Mouse (Mus musculus): ENCODE data around the gene Arpc1b. TPM values are rescaled to one million over a fixed set of nuclear protein-coding genes. Genes with fewer than 3 reads are reported as not detected.

The Arpc1b gene
- polyA plus RNA-seq, 1 experiment, result 863 TPM

DNA sequence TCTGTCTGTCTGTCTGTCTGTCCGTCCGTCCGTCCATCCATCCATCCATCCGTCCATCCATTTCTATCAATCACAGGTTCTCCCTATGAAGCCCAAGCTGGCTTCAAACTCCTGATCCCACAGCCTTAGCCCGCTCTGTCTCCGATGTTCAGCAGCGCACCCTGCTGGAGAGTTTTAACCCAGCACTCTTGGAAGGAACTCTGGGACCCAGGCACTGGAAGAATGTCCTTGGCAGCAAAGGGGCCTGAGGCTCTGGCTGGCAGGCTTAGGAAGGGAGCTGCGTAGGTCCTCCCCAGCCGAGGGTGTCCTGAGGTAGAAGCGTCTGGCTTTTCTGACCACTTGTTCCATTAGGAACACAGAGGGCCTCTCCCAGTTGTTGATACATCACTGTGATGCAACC lies 2.9 kb downstream of the Arpc1b start:
- peaks cover 22% of the 10 kb centered on the region for H3K4me1 ChIP-seq (replicated peaks; ENCODE audit: control insufficient read depth, insufficient read depth, low read length)
- 0 out of 2 replicates have a peak, but pooled peaks cover 2% of the 10 kb centered on the region for H3K36me3 ChIP-seq (ENCODE audit: control insufficient read depth, insufficient read depth, low read length)
- no peak for TF ChIP-seq POLR2A (IDR thresholded peaks at IDR 0.05; ENCODE audit: control insufficient read depth, extremely low read depth, insufficient read depth, low read length, poor library complexity)
- TF ChIP-seq CTCF (IDR thresholded peaks at IDR 0.05; ENCODE audit: borderline replicate concordance, control insufficient read depth, extremely low read depth, insufficient read depth, low read length, poor library complexity), result peak; percentile 85
- H3K4me3 ChIP-seq (ENCODE audit: control insufficient read depth, insufficient read depth, low read length), result peak overlapping the region; percentile 31
- H3K27ac ChIP-seq (ENCODE audit: control insufficient read depth, insufficient read depth, low read length), result peak overlapping the region; percentile 96
- DNase-seq, result peak; percentile 72
- 62% methylated on average over 10 of the region's 10 CpGs for WGBS
- no peaks in the 10 kb centered on the region for H3K27me3 ChIP-seq (ENCODE audit: control insufficient read depth, insufficient read depth, low read length)

DNA sequence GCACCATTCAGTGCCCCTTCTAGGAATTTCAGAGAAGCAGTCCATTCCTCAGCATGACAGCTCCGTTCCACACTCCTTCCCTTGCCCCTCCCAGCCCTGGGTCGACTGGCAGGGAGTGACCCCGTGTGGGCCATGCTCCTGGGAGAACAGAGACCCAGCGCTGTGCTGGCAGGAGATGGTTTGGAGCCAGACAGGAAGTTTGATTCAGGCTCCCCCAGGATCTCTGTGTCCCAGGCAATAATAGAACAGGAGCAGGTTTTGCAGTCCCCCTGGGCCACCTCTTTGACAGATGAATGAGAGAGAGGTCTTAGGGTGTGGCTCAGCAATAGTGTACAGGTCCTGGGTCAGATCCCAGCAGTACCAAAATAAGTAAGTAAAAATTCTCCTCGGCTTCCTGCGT lies 4.0 kb downstream of the Arpc1b start:
- WGBS, result 84% methylated on average over 6 of the region's 6 CpGs
- Histone ChIP-seq H3K4me1 (replicated peaks; ENCODE audit: control insufficient read depth, insufficient read depth, low read length) (peaks cover 22% of the 10 kb centered on the region), H3K36me3 (ENCODE audit: control insufficient read depth, insufficient read depth, low read length) (peaks cover 12% of the 10 kb centered on the region; the same call in 1 of the 2 replicates), H3K4me3 (ENCODE audit: control insufficient read depth, insufficient read depth, low read length) (no peak overlapping the region), H3K27ac (ENCODE audit: control insufficient read depth, insufficient read depth, low read length) (no peak overlapping the region), H3K27me3 (ENCODE audit: control insufficient read depth, insufficient read depth, low read length) (no peaks in the 10 kb centered on the region)
- DNase-seq, result no peak
- TF ChIP-seq POLR2A (IDR thresholded peaks at IDR 0.05; ENCODE audit: control insufficient read depth, extremely low read depth, insufficient read depth, low read length, poor library complexity), result no peak
- TF ChIP-seq CTCF (IDR thresholded peaks at IDR 0.05; ENCODE audit: borderline replicate concordance, control insufficient read depth, extremely low read depth, insufficient read depth, low read length, poor library complexity), result no peak

- no peak for DNase-seq
- no peaks in the 10 kb centered on the region for H3K27me3 ChIP-seq (ENCODE audit: control insufficient read depth, insufficient read depth, low read length)
- TF ChIP-seq POLR2A (IDR thresholded peaks at IDR 0.05; ENCODE audit: control insufficient read depth, extremely low read depth, insufficient read depth, low read length, poor library complexity) (no peak), CTCF (IDR thresholded peaks at IDR 0.05; ENCODE audit: borderline replicate concordance, control insufficient read depth, extremely low read depth, insufficient read depth, low read length, poor library complexity) (no peak)
- no peak overlapping the region for H3K4me3 ChIP-seq (ENCODE audit: control insufficient read depth, insufficient read depth, low read length)
- peaks cover 12% of the 10 kb centered on the region; the same call in 1 of the 2 replicates for H3K36me3 ChIP-seq (ENCODE audit: control insufficient read depth, insufficient read depth, low read length)
- 97% methylated on average over 5 of the region's 5 CpGs for WGBS
- H3K27ac ChIP-seq (ENCODE audit: control insufficient read depth, insufficient read depth, low read length), result no peak overlapping the region
- peaks cover 21% of the 10 kb centered on the region for H3K4me1 ChIP-seq (replicated peaks; ENCODE audit: control insufficient read depth, insufficient read depth, low read length)
Measured at GRCm38 (mm10) chr5:145118461-145118860, 4.4 kb downstream of the Arpc1b start.

DNA sequence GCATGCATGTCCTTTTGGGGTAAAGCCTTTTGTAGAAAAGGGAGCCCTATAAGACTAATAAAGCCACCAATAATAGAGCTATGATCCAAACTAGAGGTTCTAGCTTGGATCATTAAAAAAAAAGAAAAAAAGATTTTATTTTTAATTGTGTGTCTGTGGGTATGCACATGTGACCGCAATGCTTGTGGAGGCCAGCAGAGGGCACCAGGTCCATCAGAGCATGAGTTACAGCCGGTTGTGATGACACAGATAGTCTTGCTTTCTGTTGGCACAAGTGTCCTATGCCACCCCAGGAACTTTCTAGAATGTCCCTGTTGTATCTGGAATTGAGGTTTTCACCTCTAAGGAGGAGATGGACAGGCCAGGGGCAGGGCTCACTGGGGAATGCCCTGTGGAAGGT lies 5.4 kb downstream of the Arpc1b start:
- 91% methylated on average over 2 of the region's 2 CpGs for WGBS
- DNase-seq, result peak; percentile 23
- H3K4me3 ChIP-seq (ENCODE audit: control insufficient read depth, insufficient read depth, low read length), result no peak overlapping the region
- H3K27ac ChIP-seq (ENCODE audit: control insufficient read depth, insufficient read depth, low read length), result no peak overlapping the region
- peaks cover 22% of the 10 kb centered on the region for H3K36me3 ChIP-seq (ENCODE audit: control insufficient read depth, insufficient read depth, low read length)
- peaks cover 16% of the 10 kb centered on the region for H3K4me1 ChIP-seq (replicated peaks; ENCODE audit: control insufficient read depth, insufficient read depth, low read length)
- H3K27me3 ChIP-seq (ENCODE audit: control insufficient read depth, insufficient read depth, low read length), result no peaks in the 10 kb centered on the region
- TF ChIP-seq CTCF (IDR thresholded peaks at IDR 0.05; ENCODE audit: borderline replicate concordance, control insufficient read depth, extremely low read depth, insufficient read depth, low read length, poor library complexity) (no peak), POLR2A (IDR thresholded peaks at IDR 0.05; ENCODE audit: control insufficient read depth, extremely low read depth, insufficient read depth, low read length, poor library complexity) (no peak)

GRCm38 (mm10) chr5:145120921-145121320 lies 6.9 kb downstream of the Arpc1b start:
- Histone ChIP-seq H3K4me1 (replicated peaks; ENCODE audit: control insufficient read depth, insufficient read depth, low read length) (peaks cover 10% of the 10 kb centered on the region), H3K36me3 (ENCODE audit: control insufficient read depth, insufficient read depth, low read length) (peaks cover 37% of the 10 kb centered on the region), H3K27me3 (ENCODE audit: control insufficient read depth, insufficient read depth, low read length) (no peaks in the 10 kb centered on the region), H3K27ac (ENCODE audit: control insufficient read depth, insufficient read depth, low read length) (no peak overlapping the region), H3K4me3 (ENCODE audit: control insufficient read depth, insufficient read depth, low read length) (no peak overlapping the region)
- 93% methylated on average over 7 of the region's 7 CpGs for WGBS
- TF ChIP-seq CTCF (IDR thresholded peaks at IDR 0.05; ENCODE audit: borderline replicate concordance, control insufficient read depth, extremely low read depth, insufficient read depth, low read length, poor library complexity), result no peak
- no peak for DNase-seq

DNA sequence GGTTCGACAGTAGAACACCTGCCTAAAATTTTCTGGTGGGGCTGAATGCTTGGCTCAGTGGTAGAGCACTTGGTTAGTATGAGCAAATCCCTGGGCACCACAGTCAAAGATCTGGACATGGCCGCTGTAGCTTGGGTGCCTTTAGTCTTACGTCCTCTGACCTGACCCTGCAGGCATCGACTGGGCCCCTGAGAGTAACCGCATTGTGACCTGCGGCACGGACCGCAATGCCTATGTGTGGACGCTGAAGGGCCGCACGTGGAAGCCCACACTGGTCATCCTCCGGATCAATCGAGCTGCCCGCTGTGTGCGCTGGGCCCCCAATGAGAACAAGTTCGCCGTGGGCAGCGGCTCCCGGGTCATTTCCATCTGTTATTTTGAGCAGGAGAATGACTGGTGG lies 9.4 kb downstream of the Arpc1b start:
- TF ChIP-seq POLR2A (IDR thresholded peaks at IDR 0.05; ENCODE audit: control insufficient read depth, extremely low read depth, insufficient read depth, low read length, poor library complexity), result no peak
- TF ChIP-seq CTCF (IDR thresholded peaks at IDR 0.05; ENCODE audit: borderline replicate concordance, control insufficient read depth, extremely low read depth, insufficient read depth, low read length, poor library complexity), result no peak
- WGBS, result 97% methylated on average over 19 of the region's 19 CpGs
- H3K36me3 ChIP-seq (ENCODE audit: control insufficient read depth, insufficient read depth, low read length), result peaks cover 57% of the 10 kb centered on the region
- no peak overlapping the region for H3K4me3 ChIP-seq (ENCODE audit: control insufficient read depth, insufficient read depth, low read length)
- no peaks in the 10 kb centered on the region for H3K4me1 ChIP-seq (replicated peaks; ENCODE audit: control insufficient read depth, insufficient read depth, low read length)
- no peaks in the 10 kb centered on the region for H3K27me3 ChIP-seq (ENCODE audit: control insufficient read depth, insufficient read depth, low read length)
- H3K27ac ChIP-seq (ENCODE audit: control insufficient read depth, insufficient read depth, low read length), result no peak overlapping the region
- DNase-seq, result no peak

DNA sequence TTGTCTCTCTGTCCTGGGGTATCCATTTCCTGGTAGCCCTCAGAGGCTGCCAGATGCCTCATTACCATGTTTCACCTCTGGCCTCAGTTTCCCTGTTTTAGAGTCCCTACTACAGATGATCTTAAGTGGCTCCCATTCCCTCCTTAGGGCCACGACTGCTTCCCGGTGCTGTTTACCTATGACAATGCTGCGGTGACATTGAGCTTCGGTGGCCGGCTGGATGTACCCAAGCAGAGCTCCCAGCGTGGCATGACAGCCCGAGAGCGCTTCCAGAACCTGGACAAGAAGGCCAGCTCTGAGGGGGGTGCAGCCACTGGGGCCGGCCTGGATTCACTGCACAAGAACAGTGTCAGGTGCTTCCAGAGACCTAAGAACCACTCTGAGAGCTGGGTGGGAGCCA lies 12.6 kb downstream of the Arpc1b start:
- no peaks in the 10 kb centered on the region for H3K27me3 ChIP-seq (ENCODE audit: control insufficient read depth, insufficient read depth, low read length)
- no peak for TF ChIP-seq POLR2A (IDR thresholded peaks at IDR 0.05; ENCODE audit: control insufficient read depth, extremely low read depth, insufficient read depth, low read length, poor library complexity)
- no peak for TF ChIP-seq CTCF (IDR thresholded peaks at IDR 0.05; ENCODE audit: borderline replicate concordance, control insufficient read depth, extremely low read depth, insufficient read depth, low read length, poor library complexity)
- peaks cover 83% of the 10 kb centered on the region for H3K36me3 ChIP-seq (ENCODE audit: control insufficient read depth, insufficient read depth, low read length)
- no peak overlapping the region for H3K27ac ChIP-seq (ENCODE audit: control insufficient read depth, insufficient read depth, low read length)
- WGBS, result 98% methylated on average over 9 of the region's 9 CpGs
- H3K4me1 ChIP-seq (replicated peaks; ENCODE audit: control insufficient read depth, insufficient read depth, low read length), result no peaks in the 10 kb centered on the region
- H3K4me3 ChIP-seq (ENCODE audit: control insufficient read depth, insufficient read depth, low read length), result no peak overlapping the region
- no peak for DNase-seq
